ENCODE assay signal across 9 mouse cellular contexts in genomic region chr3:84271058-84271457, GRCm38 (mm10). TPM values are rescaled to one million over a fixed set of nuclear protein-coding genes. Genes with fewer than 3 reads are reported as not detected.
DNase-seq lines count a peak whose midpoint lies in the region; ATAC-seq and TF ChIP-seq lines count a peak whose summit lies in the region.
"Had no signal": no experiment of that assay in that cellular context is flagged by ENCODE, and none has a peak within 500 bp of the region (broad histone marks: within the 10 kb centered on the region; RNA-seq: fewer than 3 reads in every experiment).

No protein-coding gene starts in this region.

- H3K9ac ChIP-seq in midbrain, embryonic 11.5 days (ENCODE audit: low read length): no peak overlapping the region
- H3K9ac ChIP-seq in midbrain, postnatal 0 days (replicated peaks; ENCODE audit: low read length, poor library complexity, severe bottlenecking): no peak overlapping the region
- H3K9ac ChIP-seq in hindbrain, embryonic 12.5 days: no peak overlapping the region
- no peak overlapping the region; the same call in 1 of the 2 replicates for H3K9ac ChIP-seq in liver, embryonic 15.5 days
- no peak overlapping the region for H3K9ac ChIP-seq in stomach, embryonic 16.5 days (ENCODE audit: low read length)

- no peaks in the 10 kb centered on the region for H3K36me3 ChIP-seq in midbrain, embryonic 11.5 days (ENCODE audit: control insufficient read depth, insufficient read depth, low read length)
- H3K36me3 ChIP-seq in midbrain, postnatal 0 days (ENCODE audit: insufficient read depth, low read length): no peaks in the 10 kb centered on the region
- no peaks in the 10 kb centered on the region for H3K36me3 ChIP-seq in hindbrain, embryonic 12.5 days
- no peaks in the 10 kb centered on the region for H3K36me3 ChIP-seq in liver, embryonic 15.5 days (replicated peaks)
- H3K36me3 ChIP-seq in stomach, embryonic 16.5 days (ENCODE audit: control insufficient read depth, insufficient read depth, low read length): no peaks in the 10 kb centered on the region
- no peaks in the 10 kb centered on the region for H3K36me3 ChIP-seq in kidney, adult 2 months (ENCODE audit: control insufficient read depth, insufficient read depth, low read length)

- no peaks in the 10 kb centered on the region for H3K9me3 ChIP-seq in midbrain, embryonic 11.5 days (ENCODE audit: control insufficient read depth, low read length)
- no peaks in the 10 kb centered on the region for H3K9me3 ChIP-seq in midbrain, postnatal 0 days (ENCODE audit: low read length)
- no peaks in the 10 kb centered on the region for H3K9me3 ChIP-seq in hindbrain, embryonic 12.5 days (replicated peaks)
- H3K9me3 ChIP-seq in liver, embryonic 15.5 days (replicated peaks): no peaks in the 10 kb centered on the region
- no peaks in the 10 kb centered on the region for H3K9me3 ChIP-seq in stomach, embryonic 16.5 days (replicated peaks; ENCODE audit: control insufficient read depth, low read length)

- no peak for DNase-seq in midbrain, embryonic 11.5 days (ENCODE audit: low spot score, missing footprints)
- DNase-seq in midbrain, postnatal 0 days (ENCODE audit: low spot score): no peak
- no peak for DNase-seq in kidney, adult 2 months
- DNase-seq in thymus, postnatal 0 days (ENCODE audit: low spot score): no peak
- DNase-seq: right cerebral cortex, postnatal 14 days; thymus, postnatal 14 days had no signal

- no peaks in the 10 kb centered on the region for H3K27me3 ChIP-seq in midbrain, embryonic 11.5 days (ENCODE audit: control insufficient read depth, insufficient read depth, low read length)
- H3K27me3 ChIP-seq in midbrain, postnatal 0 days (ENCODE audit: insufficient read depth, low read length): no peaks in the 10 kb centered on the region
- H3K27me3 ChIP-seq in hindbrain, embryonic 12.5 days: no peaks in the 10 kb centered on the region
- H3K27me3 ChIP-seq in liver, embryonic 15.5 days: 0 out of 2 replicates have a peak, but pooled peaks cover 10% of the 10 kb centered on the region
- H3K27me3 ChIP-seq in stomach, embryonic 16.5 days (ENCODE audit: control insufficient read depth, insufficient read depth, low read length): no peaks in the 10 kb centered on the region
- H3K27me3 ChIP-seq in kidney, adult 2 months (replicated peaks; ENCODE audit: control insufficient read depth, insufficient read depth, low read length): no peaks in the 10 kb centered on the region

- no peak overlapping the region for H3K4me2 ChIP-seq in midbrain, embryonic 11.5 days
- no peak overlapping the region for H3K4me2 ChIP-seq in midbrain, postnatal 0 days (ENCODE audit: low read depth, low read length, poor library complexity, severe bottlenecking)
- H3K4me2 ChIP-seq in hindbrain, embryonic 12.5 days (replicated peaks): peak overlapping the region; percentile 21; the same call in 1 of the 2 replicates
- peak overlapping the region; percentile 70 for H3K4me2 ChIP-seq in liver, embryonic 15.5 days
- H3K4me2 ChIP-seq in stomach, embryonic 16.5 days (ENCODE audit: low read depth, low read length): no peak overlapping the region

- H3K27ac ChIP-seq in midbrain, embryonic 11.5 days (ENCODE audit: low read depth, low read length): no peak overlapping the region
- H3K27ac ChIP-seq in midbrain, postnatal 0 days (ENCODE audit: low read depth, low read length): no peak overlapping the region
- H3K27ac ChIP-seq in hindbrain, embryonic 12.5 days: peak overlapping the region; percentile 57
- H3K27ac ChIP-seq in liver, embryonic 15.5 days (replicated peaks): peak overlapping the region; percentile 46; the same call in 1 of the 2 replicates
- peak overlapping the region; percentile 51; the same call in 1 of the 2 replicates for H3K27ac ChIP-seq in stomach, embryonic 16.5 days (ENCODE audit: low read length)
- H3K27ac ChIP-seq in kidney, adult 2 months (ENCODE audit: insufficient read depth, low read depth, low read length): no peak overlapping the region

- peaks cover 32% of the 10 kb centered on the region for H3K4me1 ChIP-seq in midbrain, embryonic 11.5 days (ENCODE audit: control insufficient read depth, insufficient read depth, low read length)
- 0 out of 2 replicates have a peak, but pooled peaks cover 2% of the 10 kb centered on the region for H3K4me1 ChIP-seq in midbrain, postnatal 0 days (ENCODE audit: insufficient read depth, low read length)
- H3K4me1 ChIP-seq in hindbrain, embryonic 12.5 days: peaks cover 38% of the 10 kb centered on the region
- H3K4me1 ChIP-seq in liver, embryonic 15.5 days (replicated peaks): peaks cover 49% of the 10 kb centered on the region
- H3K4me1 ChIP-seq in stomach, embryonic 16.5 days (ENCODE audit: control insufficient read depth, insufficient read depth, low read length): peaks cover 15% of the 10 kb centered on the region
- 0 out of 2 replicates have a peak, but pooled peaks cover 7% of the 10 kb centered on the region for H3K4me1 ChIP-seq in kidney, adult 2 months (ENCODE audit: control insufficient read depth, insufficient read depth, low read length)

- peak; percentile 38; the same call in 1 of the 2 replicates for ATAC-seq in midbrain, embryonic 11.5 days (ENCODE audit: low FRiP score)
- ATAC-seq in midbrain, postnatal 0 days (ENCODE audit: low FRiP score): no peak
- ATAC-seq in hindbrain, embryonic 12.5 days (ENCODE audit: low FRiP score): peak; percentile 30; the same call in 1 of the 2 replicates
- ATAC-seq in liver, embryonic 15.5 days (ENCODE audit: insufficient read depth): peak; percentile 61
- no peak; the same call in 1 of the 2 replicates for ATAC-seq in stomach, embryonic 16.5 days (ENCODE audit: insufficient read depth, low FRiP score)

- no peak for TF ChIP-seq POLR2A in kidney, adult 2 months (IDR thresholded peaks at IDR 0.05; ENCODE audit: low read depth, low read length)

- no peak overlapping the region for H3K4me3 ChIP-seq in midbrain, embryonic 11.5 days (ENCODE audit: low read depth, low read length)
- H3K4me3 ChIP-seq in midbrain, postnatal 0 days (ENCODE audit: low read depth, low read length): no peak overlapping the region
- H3K4me3 ChIP-seq in hindbrain, embryonic 12.5 days: no peak overlapping the region
- peak overlapping the region; percentile 60; the same call in 1 of the 2 replicates for H3K4me3 ChIP-seq in liver, embryonic 15.5 days (replicated peaks)
- no peak overlapping the region for H3K4me3 ChIP-seq in stomach, embryonic 16.5 days (replicated peaks; ENCODE audit: low read length)
- no peak overlapping the region for H3K4me3 ChIP-seq in kidney, adult 2 months (ENCODE audit: insufficient read depth, low read depth, low read length)

- no peak for TF ChIP-seq CTCF in midbrain, postnatal 0 days (IDR thresholded peaks at IDR 0.05)
- no peak for TF ChIP-seq CTCF in kidney, adult 2 months (conservative IDR thresholded peaks at IDR 0.05; ENCODE audit: insufficient read depth, insufficient read length, low read depth, low read length)

- 58% methylated on average over 6 of the region's 6 CpGs for WGBS in midbrain, embryonic 11.5 days
- 54% methylated on average over 6 of the region's 6 CpGs for WGBS in midbrain, postnatal 0 days
- WGBS in hindbrain, embryonic 12.5 days: 56% methylated on average over 6 of the region's 6 CpGs
- 45% methylated on average over 6 of the region's 6 CpGs for WGBS in liver, embryonic 15.5 days (ENCODE audit: insufficient replicate concordance)
- 49% methylated on average over 6 of the region's 6 CpGs for WGBS in stomach, embryonic 16.5 days
- WGBS in kidney, adult 2 months: 77% methylated on average over 6 of the region's 6 CpGs

RNA-seq across cellular contexts. Expression of gene Trim2, which starts 35.6 kb away (rescaled TPM):
- polyA plus RNA-seq in midbrain, embryonic 11.5 days (2014; fragmentation: Nextera tagmentation; extraction: Ambion mirVana): 128 and 137 TPM in 2 replicates
- 269 and 291 TPM in 2 replicates for total RNA-seq in midbrain, postnatal 0 days (2014; rRNA removed)
- polyA plus RNA-seq in midbrain, postnatal 0 days (2015; fragmentation: Nextera tagmentation; extraction: Ambion mirVana): 132 and 149 TPM in 2 replicates
- polyA plus RNA-seq in hindbrain, embryonic 12.5 days (2016; fragmentation: Nextera tagmentation; extraction: Ambion mirVana): 121 and 125 TPM in 2 replicates
- polyA plus RNA-seq in liver, embryonic 15.5 days (2015; fragmentation: Nextera tagmentation; extraction: Ambion mirVana): 4.8 and 5.6 TPM in 2 replicates
- polyA plus RNA-seq in stomach, embryonic 16.5 days (2015; fragmentation: Nextera tagmentation; extraction: Ambion mirVana): 33.4 and 39.9 TPM in 2 replicates
- 44.5 and 49.2 TPM in 2 replicates for polyA plus RNA-seq in kidney, adult 2 months (2012; rRNA removed)
- 1.3 and 1.9 TPM in 2 replicates for polyA plus RNA-seq in thymus, postnatal 0 days (2015; fragmentation: Nextera tagmentation; extraction: Ambion mirVana)

Comparison
In these comparisons a context has a peak if more than half of its experiments do, and no peak if none do; other contexts are left out.
1. ATAC-seq: peak in midbrain, embryonic 11.5 days (single experiment), hindbrain, embryonic 12.5 days (single experiment) and liver, embryonic 15.5 days (single experiment); none in midbrain, postnatal 0 days (single experiment) and stomach, embryonic 16.5 days (single experiment).
2. H3K27ac ChIP-seq: peak in hindbrain, embryonic 12.5 days (single experiment), liver, embryonic 15.5 days (single experiment) and stomach, embryonic 16.5 days (single experiment); none in midbrain, embryonic 11.5 days (single experiment), midbrain, postnatal 0 days (single experiment) and kidney, adult 2 months (single experiment).
3. H3K4me2 ChIP-seq: peak in hindbrain, embryonic 12.5 days (single experiment) and liver, embryonic 15.5 days (single experiment); none in midbrain, embryonic 11.5 days (single experiment), midbrain, postnatal 0 days (single experiment) and stomach, embryonic 16.5 days (single experiment).